Mouse (Mus musculus): ENCODE measurements around the gene Hoxb9. TPM values are rescaled to one million over a fixed set of nuclear protein-coding genes. Genes with fewer than 3 reads are reported as not detected.

Gene Hoxb9
- polyA plus RNA-seq, 2 experiments: 0.01 TPM; not detected in 1

DNA sequence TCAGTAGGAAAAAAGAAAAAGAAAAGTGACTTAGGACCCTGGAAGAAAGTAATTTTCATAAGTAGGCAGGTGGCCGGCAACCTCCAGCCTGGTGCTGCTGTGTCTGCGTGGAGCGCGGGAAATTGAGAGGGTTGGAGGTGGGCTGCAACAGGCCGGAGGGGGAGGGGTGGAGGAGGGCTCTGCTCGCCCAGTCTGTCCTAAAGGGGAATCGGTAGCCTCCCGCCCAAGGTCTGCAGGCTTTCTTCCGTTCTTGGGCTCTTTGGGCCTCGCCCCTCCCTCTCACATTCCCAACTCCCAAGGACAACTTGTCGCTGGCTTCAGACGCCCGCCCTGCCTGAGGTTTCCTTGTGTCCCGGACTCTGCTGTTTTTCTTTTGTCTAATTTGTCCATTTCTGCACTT is 20.4 kb upstream of the Hoxb9 start:
- ATAC-seq (ENCODE audit: insufficient read depth) (no peak), DNase-seq (ENCODE audit: low read depth in 3 of 3, low spot score in 3 of 3) (no peak)
- H3K4me1 ChIP-seq (replicated peaks; ENCODE audit: control insufficient read depth in 2 of 2, insufficient read depth in 2 of 2, low read length in 1 of 2): no peaks in the 10 kb centered on the region
- no peak overlapping the region for H3K9ac ChIP-seq (replicated peaks)
- WGBS (ENCODE audit: insufficient replicate concordance): 2% methylated on average over 12 of the region's 14 CpGs
- no peak overlapping the region for H3K4me3 ChIP-seq (ENCODE audit: insufficient read depth in 1 of 2, low read depth in 2 of 2, low read length in 2 of 2)
- TF ChIP-seq EP300 (IDR thresholded peaks at IDR 0.05; ENCODE audit: low read depth) (no peak), CTCF (IDR thresholded peaks at IDR 0.05; ENCODE audit: low read depth) (no peak)
- no peak overlapping the region for H3K27ac ChIP-seq
- peaks cover 65% of the 10 kb centered on the region for H3K27me3 ChIP-seq (ENCODE audit: control insufficient read depth, insufficient read depth, low read length)
- H3K36me3 ChIP-seq (replicated peaks; ENCODE audit: control insufficient read depth, insufficient read depth, low read depth): no peaks in the 10 kb centered on the region
- no peak overlapping the region for H3K4me2 ChIP-seq (ENCODE audit: low read depth)
- no peaks in the 10 kb centered on the region for H3K9me3 ChIP-seq (ENCODE audit: control insufficient read depth, low read length)

DNA sequence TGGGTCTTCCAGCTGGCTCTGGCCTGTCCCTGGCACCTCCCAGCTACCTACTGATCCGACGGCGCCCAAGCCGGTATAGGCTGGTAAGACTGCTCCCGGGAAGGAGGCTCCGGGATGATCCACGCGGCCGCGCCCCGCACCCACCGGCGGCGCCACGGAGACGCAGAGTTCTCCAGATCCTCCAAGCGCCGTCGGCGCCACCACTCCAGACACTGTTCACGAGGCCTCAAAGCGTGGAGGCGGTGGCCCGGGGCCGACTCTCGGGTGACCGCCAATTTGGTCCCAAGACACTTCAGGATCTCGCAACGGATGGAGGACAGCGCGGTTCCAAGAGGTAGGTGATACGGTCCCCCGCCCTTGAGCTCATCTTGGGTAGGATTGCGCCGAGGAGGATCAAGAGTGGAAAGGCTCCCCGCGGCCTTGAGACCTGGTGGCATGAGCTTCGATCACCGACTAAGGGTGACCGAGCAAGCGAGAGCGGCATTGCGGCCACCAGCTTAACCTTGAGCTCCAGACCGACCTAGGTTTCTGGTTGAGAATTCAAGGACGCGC is 19.7 kb upstream of the Hoxb9 start:
- no peak for ATAC-seq (ENCODE audit: insufficient read depth)
- H3K9me3 ChIP-seq (ENCODE audit: control insufficient read depth, low read length): no peaks in the 10 kb centered on the region
- H3K4me3 ChIP-seq (ENCODE audit: insufficient read depth in 1 of 2, low read depth in 2 of 2, low read length in 2 of 2): no peak overlapping the region
- H3K4me2 ChIP-seq (ENCODE audit: low read depth): no peak overlapping the region
- WGBS (ENCODE audit: insufficient replicate concordance): 2% methylated on average over 46 of the region's 46 CpGs
- H3K4me1 ChIP-seq (replicated peaks; ENCODE audit: control insufficient read depth in 2 of 2, insufficient read depth in 2 of 2, low read length in 1 of 2): no peaks in the 10 kb centered on the region
- peaks cover 71% of the 10 kb centered on the region for H3K27me3 ChIP-seq (ENCODE audit: control insufficient read depth, insufficient read depth, low read length)
- no peak overlapping the region for H3K9ac ChIP-seq (replicated peaks)
- H3K27ac ChIP-seq: no peak overlapping the region
- TF ChIP-seq EP300 (IDR thresholded peaks at IDR 0.05; ENCODE audit: low read depth): no peak
- TF ChIP-seq CTCF (IDR thresholded peaks at IDR 0.05; ENCODE audit: low read depth): no peak
- no peak for DNase-seq (ENCODE audit: low read depth in 3 of 3, low spot score in 3 of 3)
- no peaks in the 10 kb centered on the region for H3K36me3 ChIP-seq (replicated peaks; ENCODE audit: control insufficient read depth, insufficient read depth, low read depth)

DNA sequence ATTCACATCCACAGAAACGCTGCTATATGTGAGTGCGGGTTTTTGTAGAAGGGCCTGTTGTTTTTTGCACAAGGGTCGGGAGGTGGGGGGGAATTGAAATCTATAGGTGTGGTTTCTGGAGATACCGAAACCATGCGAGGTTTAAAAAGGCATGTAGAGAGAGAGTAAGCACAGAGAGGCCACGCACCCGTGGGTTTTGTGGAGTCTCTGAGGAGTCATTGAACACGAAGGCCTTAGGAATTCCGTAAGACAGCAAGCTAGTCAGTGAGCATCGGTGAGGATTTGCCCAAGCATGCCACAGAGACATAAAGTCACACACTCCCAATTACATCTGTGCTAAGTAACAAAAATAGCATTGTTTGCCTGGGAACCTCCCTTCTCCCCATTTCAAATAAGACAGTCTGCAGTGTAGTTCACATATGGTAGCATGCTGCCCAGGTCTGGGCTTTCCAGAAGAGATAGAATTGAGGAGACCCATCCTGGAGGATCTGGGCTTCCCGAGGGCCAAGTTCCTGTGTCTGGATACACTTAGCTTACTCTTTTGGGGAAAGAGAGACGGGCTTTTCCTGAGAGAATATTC is 18.6 kb upstream of the Hoxb9 start:
- peaks cover 79% of the 10 kb centered on the region for H3K27me3 ChIP-seq (ENCODE audit: control insufficient read depth, insufficient read depth, low read length)

DNA sequence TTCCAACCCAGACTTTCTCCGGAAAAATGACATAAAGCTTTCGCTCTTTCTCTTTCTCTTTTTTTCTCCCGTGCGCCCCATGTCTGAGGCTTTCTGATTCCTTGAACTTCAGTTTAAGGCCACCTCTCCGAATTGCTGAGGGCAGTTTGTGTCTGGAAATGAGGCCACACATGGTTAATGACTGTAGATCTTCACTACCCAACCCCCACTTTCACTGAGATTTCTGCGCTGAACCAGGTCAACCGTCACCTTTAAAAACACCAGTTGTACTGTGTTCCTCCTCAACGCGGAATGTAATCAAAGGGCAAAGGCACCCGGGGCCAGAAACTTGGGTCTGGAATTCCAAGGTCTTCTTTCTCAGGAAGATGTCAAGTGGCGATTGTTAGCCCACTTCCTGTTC is 17.0 kb upstream of the Hoxb9 start:
- Histone ChIP-seq H3K9ac (replicated peaks) (no peak overlapping the region), H3K4me3 (ENCODE audit: insufficient read depth in 1 of 2, low read depth in 2 of 2, low read length in 2 of 2) (no peak overlapping the region), H3K27ac (no peak overlapping the region), H3K27me3 (ENCODE audit: control insufficient read depth, insufficient read depth, low read length) (peaks cover 93% of the 10 kb centered on the region), H3K36me3 (replicated peaks; ENCODE audit: control insufficient read depth, insufficient read depth, low read depth) (no peaks in the 10 kb centered on the region), H3K4me2 (ENCODE audit: low read depth) (no peak overlapping the region), H3K4me1 (replicated peaks; ENCODE audit: control insufficient read depth in 2 of 2, insufficient read depth in 2 of 2, low read length in 1 of 2) (no peaks in the 10 kb centered on the region), H3K9me3 (ENCODE audit: control insufficient read depth, low read length) (no peaks in the 10 kb centered on the region)
- DNase-seq (ENCODE audit: low read depth in 3 of 3, low spot score in 3 of 3) (no peak), ATAC-seq (ENCODE audit: insufficient read depth) (no peak)
- no peak for TF ChIP-seq CTCF (IDR thresholded peaks at IDR 0.05; ENCODE audit: low read depth)
- no peak for TF ChIP-seq EP300 (IDR thresholded peaks at IDR 0.05; ENCODE audit: low read depth)
- WGBS (ENCODE audit: insufficient replicate concordance): 3% methylated on average over 11 of the region's 11 CpGs

More for the DNA sequence above, 18.6 kb upstream of the Hoxb9 start:
- TF ChIP-seq CTCF (IDR thresholded peaks at IDR 0.05; ENCODE audit: low read depth): no peak
- TF ChIP-seq EP300 (IDR thresholded peaks at IDR 0.05; ENCODE audit: low read depth): no peak
- ATAC-seq (ENCODE audit: insufficient read depth) (no peak), DNase-seq (ENCODE audit: low read depth in 3 of 3, low spot score in 3 of 3) (no peak)
- Histone ChIP-seq H3K4me3 (ENCODE audit: insufficient read depth in 1 of 2, low read depth in 2 of 2, low read length in 2 of 2) (no peak overlapping the region), H3K36me3 (replicated peaks; ENCODE audit: control insufficient read depth, insufficient read depth, low read depth) (no peaks in the 10 kb centered on the region), H3K9ac (replicated peaks) (no peak overlapping the region), H3K27ac (no peak overlapping the region), H3K4me2 (ENCODE audit: low read depth) (no peak overlapping the region), H3K9me3 (ENCODE audit: control insufficient read depth, low read length) (no peaks in the 10 kb centered on the region), H3K4me1 (replicated peaks; ENCODE audit: control insufficient read depth in 2 of 2, insufficient read depth in 2 of 2, low read length in 1 of 2) (no peaks in the 10 kb centered on the region)
- WGBS (ENCODE audit: insufficient replicate concordance): 7% methylated on average over 12 of the region's 12 CpGs

DNA sequence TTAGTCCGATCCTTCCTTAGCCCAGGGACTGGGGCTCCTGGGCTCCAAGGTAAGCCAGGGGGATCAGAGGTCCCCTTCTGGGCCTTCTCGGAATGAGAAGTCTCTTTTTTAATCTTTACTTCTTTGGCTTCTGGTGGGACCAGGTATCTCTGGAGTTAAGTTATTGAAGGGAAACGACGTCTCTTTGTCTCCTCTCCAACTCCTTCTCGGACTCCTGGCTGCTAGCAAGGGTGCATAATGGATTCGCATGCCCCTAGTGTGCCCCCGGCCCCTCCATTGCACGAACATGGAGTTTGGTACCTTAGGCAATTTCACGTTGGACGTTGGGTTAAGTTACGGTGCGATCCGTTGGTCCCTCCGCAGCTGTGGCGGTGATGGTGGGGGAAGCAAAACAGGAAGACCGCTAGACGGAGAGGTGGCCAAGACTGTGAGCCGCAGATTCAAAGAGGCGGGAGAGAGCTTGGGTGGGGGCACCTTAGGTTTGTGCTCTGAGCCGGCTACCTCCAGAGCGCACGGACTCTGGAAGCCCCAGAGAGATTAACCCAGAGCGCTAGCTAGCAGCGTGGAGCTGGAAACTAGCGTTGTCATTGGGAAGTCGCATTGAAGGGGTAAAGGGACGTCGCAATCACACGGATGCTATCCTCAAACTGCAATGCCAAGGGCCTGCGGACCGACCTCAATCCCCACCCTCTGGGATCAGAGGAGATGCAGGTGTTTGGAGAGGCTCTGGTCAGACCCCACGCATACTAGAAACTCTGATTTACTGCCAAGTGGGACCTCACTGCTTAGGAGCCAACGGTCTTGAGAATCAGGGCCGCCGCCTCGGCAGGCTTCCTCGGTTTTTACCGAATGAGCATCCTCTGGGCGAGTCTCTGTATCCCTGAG is 15.9 kb upstream of the Hoxb9 start:
- no peak for ATAC-seq (ENCODE audit: insufficient read depth)
- Histone ChIP-seq H3K4me3 (ENCODE audit: insufficient read depth in 1 of 2, low read depth in 2 of 2, low read length in 2 of 2) (no peak overlapping the region), H3K27me3 (ENCODE audit: control insufficient read depth, insufficient read depth, low read length) (peaks cover 94% of the 10 kb centered on the region), H3K36me3 (replicated peaks; ENCODE audit: control insufficient read depth, insufficient read depth, low read depth) (no peaks in the 10 kb centered on the region), H3K9ac (replicated peaks) (no peak overlapping the region), H3K9me3 (ENCODE audit: control insufficient read depth, low read length) (no peaks in the 10 kb centered on the region), H3K27ac (no peak overlapping the region), H3K4me1 (replicated peaks; ENCODE audit: control insufficient read depth in 2 of 2, insufficient read depth in 2 of 2, low read length in 1 of 2) (no peaks in the 10 kb centered on the region), H3K4me2 (ENCODE audit: low read depth) (no peak overlapping the region)
- 2% methylated on average over 39 of the region's 39 CpGs for WGBS (ENCODE audit: insufficient replicate concordance)
- DNase-seq (ENCODE audit: low read depth in 3 of 3, low spot score in 3 of 3): no peak
- no peak for TF ChIP-seq EP300 (IDR thresholded peaks at IDR 0.05; ENCODE audit: low read depth)
- no peak for TF ChIP-seq CTCF (IDR thresholded peaks at IDR 0.05; ENCODE audit: low read depth)

All from liver, embryonic 14.5 days (tissue).